Mouse (Mus musculus) spleen, adult 18-20 months (tissue): Measurements from ENCODE around the gene Gclc.
"Not testable (repeated sequence)": the region's sequence is repeated elsewhere in the genome, so short reads cannot be mapped to it uniquely, and the experiment has no call there.

ENCODE experiments used
- DNase-seq, 2 experiments: peaks; one replicate each; pipeline ENCODE4 v3.0.0; 2022; ENCODE audit warnings: mixed read lengths in 2 of 2

Gclc gene

DNA sequence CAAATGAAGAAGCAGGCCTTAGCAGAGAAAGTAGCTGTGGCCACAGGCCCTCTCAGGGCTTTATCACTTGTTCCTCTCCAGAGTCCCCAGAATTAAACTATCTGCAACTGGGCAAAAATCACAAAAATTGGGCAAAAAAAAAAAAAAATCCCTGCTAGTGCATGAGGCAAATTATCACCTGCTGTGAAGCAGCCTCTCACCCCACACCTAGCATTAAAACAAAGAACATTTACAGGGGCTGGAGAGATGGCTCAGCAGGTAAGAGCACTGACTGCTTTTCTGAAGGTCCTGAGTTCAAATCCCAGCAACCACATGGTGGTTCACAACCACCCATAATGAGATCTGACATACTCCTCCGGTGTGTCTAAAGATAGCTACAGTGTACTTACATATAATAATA lies 6.0 kb upstream of the Gclc start:
- DNase-seq, result not testable (repeated sequence)

DNA sequence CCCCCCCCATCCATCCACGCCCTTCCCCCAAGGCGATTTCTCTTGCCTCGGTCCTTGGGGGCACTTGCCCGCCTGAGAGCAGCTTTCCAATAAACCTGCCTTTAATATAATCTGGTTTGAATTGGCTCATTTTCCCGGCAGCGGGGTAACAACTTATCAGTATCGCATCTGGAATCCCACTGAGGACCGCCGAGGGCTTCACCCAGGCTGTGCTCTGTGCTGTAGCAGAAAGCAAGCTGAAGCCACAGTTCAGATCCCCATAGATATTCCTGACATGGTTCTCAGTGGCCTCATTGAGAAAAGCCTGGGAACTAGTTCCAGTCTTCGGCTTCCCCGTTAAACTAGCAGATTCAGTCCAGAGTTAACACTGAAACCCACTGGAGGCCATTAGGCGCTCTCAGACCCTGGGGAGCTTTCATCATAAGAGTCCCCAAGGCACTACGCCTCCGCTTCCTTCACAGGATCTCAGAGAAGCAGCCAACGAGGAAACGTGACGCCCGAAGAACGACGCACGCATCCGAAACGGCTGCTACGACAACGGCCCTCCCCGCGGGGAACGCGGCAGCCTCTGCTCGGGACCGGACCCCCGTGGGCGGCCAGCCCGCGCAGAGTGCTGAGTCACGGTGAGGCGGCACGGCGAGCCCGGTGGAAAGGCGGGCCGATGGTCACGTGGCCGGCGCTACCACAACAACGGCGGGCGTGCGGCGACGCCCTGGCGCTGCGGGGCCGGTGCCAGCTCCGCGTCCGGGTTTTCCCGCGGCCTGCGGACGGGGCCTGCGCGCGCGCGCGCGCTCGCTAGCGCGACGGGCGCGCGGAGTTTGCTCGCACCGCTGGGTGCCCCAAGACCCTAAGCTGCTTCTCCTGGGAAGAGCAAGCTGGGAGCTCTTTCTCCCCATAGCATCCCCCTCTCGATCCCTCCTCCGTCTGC lies 3.9 kb upstream of the Gclc start:
- peak; percentile 82 to 88 for DNase-seq

- DNase-seq, result peak; percentile 10 to 39
Observed at GRCm38 (mm10) chr9:77751091-77751521, 3.2 kb upstream of the Gclc start.

DNA sequence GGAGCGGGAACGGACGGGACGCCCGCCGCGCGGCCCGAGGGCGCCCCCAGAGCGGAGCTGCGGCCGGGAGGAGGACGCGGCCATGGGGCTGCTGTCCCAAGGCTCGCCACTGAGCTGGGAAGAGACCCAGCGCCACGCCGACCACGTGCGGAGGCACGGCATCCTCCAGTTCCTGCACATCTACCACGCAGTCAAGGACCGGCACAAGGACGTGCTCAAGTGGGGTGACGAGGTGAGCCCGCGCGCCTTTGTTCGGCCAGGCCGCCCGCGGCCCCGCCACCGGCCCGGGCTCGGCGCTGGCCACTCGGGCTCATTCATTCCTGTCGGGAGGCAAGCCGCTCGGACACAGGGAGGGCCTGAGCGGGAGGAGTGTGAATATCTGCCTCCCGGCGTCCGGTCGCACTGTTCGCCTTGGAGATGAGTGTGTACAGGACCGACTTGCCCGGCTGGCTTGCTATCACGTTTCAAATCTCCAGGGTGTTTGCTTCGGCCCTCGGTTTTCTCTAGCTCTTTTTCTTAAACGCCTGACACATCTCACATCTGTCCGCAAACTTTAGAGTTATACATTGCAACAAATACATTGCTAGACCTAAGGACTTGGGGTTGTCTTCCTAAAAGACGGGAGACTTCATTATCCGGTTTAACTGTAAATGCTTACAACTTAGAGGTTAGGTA lies 530 bp downstream of the Gclc start:
- DNase-seq, result no peak

DNA sequence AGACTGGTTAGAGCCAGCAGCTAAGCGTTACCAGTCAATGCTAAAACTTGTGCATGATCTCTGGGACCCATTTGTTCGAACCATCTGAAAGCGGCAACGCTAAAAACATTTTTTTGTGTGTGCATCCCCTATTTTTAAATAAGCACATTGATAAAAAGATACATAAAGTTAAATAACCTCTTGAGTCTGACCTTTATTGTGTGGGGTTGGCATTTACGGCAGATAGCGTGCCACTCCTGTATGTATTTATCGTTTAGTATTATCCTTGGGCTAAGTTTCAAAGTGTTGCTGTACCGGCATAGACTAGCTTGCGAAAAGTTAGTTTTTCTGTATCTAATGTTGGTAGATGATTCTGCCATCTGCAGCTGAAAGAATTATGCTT lies 1.1 kb downstream of the Gclc start:
- no peak for DNase-seq

GRCm38 (mm10) chr9:77756076-77756475 lies 1.7 kb downstream of the Gclc start:
- DNase-seq, result no peak

DNA sequence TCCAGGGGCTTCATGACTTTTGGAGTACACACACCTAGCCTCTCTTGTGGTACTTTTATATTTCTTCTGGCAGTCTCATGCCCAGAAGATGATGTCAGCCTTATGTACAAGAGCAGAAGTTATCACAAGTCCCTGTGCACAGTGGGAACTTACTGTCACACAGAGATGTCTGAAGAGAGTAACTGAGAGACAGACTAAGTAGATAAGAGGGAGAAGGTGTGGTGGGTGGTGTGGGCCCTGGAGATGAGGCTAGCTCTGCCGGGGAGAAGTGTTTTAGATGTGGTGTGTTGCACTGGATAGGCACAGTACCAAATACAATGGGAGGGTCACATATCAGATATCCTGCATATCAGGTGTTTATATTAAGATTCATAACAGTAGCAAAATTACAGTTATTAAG lies 3.0 kb downstream of the Gclc start:
- DNase-seq, result no peak

- DNase-seq, result no peak
Observed at GRCm38 (mm10) chr9:77758481-77758880, 4.1 kb downstream of the Gclc start.

- DNase-seq, result no peak
Observed at GRCm38 (mm10) chr9:77759111-77759510, 4.8 kb downstream of the Gclc start.

DNA sequence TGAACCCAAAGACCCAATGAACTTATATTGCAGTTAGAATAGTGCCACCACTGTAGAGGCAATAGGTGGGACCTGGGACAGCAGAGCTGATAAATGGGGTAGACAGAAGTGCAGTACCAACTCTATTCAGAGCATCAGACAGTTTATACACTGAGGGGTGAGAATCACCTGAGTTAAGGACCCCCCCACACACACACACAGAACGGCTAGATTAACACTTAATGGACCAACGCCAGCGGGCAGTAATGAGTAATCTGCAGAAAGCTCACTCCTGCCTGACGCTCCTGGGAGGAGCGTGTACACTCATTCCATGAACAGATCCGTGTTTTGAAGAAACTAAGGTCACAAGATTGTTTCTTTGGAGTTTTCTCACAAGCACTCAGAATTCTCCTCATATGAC lies 5.4 kb downstream of the Gclc start:
- DNase-seq, result no peak

GRCm38 (mm10) chr9:77766218-77766617 lies 11.9 kb downstream of the Gclc start:
- no peak for DNase-seq

DNA sequence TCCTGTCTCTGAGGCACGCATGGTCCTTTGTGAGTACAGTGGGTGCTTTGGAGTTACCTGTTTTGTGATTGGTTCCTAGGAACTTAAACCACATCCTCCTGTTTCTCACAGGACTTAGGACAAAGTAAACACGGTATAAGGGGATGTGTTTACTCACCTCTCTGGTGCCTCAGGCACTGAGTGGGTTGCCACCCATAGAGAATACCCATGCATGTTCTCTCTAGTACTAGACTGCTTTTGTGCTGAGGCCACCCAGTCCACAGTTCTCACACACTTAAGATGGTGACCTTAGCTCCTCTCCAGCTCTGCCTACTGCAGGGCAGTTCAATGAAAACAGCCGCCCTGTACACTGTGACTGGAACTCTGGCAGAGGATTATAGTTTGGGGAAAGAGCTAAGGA lies 12.4 kb downstream of the Gclc start:
- no peak for DNase-seq

DNA sequence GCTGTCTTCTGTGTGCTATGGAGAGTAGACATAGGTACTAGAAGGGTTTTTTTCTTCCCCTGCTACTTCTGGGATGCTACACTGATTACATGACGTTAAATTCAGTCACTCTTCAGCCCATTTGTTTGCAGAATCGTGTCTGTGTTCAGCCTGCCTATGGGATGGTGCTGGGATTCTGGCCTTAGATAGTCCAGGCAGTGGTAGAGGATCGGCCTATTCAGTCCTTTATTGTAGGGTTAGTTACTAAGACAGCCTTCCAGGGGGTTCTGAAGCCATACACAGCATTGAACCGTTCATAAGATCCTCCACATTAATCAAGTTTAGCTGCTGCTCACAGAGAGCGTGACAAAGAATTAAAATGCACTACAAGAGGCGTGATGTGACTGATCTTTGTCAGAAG lies 16.6 kb downstream of the Gclc start:
- no peak for DNase-seq

- DNase-seq, result no peak
Observed at GRCm38 (mm10) chr9:77771330-77771729, 17.0 kb downstream of the Gclc start.

DNA sequence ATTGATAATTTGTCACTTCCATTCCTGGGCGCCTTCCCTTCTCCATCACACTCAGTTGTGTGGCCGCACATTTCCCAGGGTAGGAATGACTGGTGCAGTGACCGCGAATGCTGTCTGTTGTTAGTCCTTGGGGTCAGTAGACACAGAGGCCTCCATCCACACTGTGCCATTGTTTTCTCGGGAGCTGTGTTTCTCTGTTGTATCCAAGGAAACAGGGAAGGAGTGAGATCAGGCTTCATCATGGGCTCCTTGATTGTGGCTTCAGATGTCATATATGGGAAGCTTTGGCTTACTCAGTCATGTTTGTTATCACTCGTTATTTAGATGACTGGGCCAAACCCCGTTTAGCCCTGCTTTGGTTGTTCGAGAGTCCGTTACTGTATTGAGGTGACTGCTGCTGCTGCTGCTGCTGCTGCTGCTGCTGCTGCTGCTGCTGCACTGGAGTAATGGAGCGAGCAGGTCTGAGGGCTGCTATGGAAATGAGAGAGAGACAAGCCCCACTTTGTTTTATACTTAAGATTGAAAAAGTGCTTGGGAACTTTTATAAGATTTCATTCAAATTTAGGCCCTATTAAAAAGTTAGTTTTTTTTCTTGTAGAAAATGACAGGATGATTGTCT lies 17.5 kb downstream of the Gclc start:
- no peak for DNase-seq

DNA sequence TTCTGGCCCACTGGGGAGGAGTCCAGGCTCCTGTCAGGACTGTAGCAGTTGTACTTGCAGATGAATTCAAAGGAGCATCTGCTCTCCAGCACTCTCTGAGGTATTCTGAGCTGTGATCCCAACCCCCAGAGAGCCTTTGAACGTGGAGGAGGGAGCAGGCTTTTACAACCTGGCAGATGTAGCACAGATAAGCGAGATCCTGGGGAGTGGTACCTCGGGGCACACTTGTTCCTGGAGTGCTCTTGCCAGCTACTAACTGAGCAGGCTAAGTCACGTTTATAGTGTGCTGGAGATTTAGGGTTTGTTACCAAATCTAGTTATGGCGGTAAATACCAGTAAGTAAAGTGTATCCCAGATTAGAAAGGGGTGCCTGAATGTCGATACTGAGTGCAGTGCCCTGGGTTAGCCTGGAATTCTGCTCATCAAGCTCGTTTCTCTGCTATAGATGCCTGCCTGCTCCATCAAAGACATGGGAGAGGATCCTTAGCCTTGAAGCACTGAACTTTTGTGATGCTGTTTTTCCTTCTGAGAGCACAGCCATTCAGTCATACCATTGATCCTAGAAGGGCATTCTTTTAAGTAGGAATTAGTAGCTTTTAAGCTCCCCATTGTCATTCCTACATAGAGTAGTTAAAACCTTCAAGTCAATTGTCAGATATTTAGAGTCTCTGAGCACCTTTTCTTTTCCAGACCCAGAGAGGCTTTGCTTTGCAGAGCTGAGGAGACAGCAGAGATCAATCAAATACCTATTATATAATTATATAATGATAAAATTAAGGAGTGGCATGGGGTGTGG lies 22.6 kb downstream of the Gclc start:
- no peak for DNase-seq

DNA sequence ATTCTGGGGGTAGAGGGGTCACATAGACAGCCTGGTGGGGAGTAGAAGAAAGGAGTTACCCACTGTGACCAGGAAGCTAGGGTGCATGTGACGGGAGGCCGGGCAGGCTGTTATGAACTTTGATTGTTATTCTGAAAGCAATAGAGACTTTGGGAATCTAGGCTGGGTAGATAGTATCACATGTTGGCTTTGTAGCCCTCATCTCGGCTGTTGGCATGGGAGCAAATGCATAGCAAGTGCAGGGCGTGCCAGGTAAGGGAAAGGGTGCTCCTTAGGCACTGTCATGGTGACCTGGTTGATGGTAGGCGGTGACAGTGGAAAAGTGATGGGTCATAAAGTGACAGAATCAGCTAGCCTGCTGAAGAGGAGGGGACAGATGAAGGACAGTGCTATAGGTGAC lies 23.3 kb downstream of the Gclc start:
- DNase-seq, result no peak

- DNase-seq, result no peak
Observed at GRCm38 (mm10) chr9:77779711-77780110, 25.4 kb downstream of the Gclc start.

DNA sequence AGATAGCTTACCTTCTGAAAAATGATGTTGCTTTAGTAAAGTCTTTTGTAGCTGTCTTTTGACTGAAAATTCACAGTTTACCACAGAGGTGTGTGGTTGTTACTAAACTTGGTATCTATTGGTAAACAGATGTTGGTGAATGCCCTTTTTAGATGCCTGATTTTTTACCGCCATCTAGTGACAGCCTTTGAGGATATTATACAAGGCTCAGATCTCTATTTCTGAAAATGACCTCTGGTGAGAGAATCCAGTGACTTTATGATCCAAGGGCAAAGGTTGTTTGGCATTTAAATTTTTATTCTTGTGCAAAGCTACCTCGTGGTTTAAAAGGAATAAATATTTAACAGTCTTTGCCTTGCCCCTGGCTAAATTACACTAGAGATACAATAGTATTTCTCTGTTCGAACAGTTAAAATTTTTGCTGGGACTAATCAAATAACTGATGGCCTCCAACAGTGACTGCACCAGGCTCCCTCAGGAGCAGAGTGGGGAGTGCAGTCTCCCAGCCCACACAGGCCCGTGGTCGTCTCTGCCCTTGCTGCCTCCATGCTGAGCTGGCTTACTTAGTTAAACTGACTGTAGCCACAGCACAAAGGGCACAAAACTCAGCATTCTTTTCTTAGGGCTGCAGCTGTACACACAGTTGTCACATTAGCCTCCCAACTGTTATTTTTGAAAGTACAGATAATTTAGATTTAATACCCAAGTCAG lies 27.3 kb downstream of the Gclc start:
- no peak for DNase-seq

- no peak for DNase-seq
Observed at GRCm38 (mm10) chr9:77782201-77782600, 27.9 kb downstream of the Gclc start.

DNA sequence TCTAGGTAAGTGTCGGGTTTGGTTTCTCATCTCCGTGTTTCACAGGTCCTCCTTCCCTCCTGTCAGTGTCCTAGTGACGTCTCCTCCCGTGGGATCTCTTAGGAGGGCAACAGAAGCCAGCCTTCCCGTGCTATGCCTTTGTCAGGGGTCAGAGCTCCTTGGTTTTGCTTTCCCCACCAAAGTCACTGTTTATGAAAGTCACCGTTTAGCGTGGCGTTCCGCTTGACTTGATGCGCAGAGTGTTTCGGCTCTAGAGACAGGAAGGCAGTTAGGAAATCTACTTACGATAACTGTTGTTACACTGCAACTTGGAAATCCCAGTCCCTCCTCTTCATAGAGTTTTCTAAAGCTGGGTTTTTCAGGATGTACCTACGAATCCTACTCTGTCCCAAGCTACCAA lies 28.7 kb downstream of the Gclc start:
- DNase-seq, result peak in 1 of 2 experiments; percentile 18

DNA sequence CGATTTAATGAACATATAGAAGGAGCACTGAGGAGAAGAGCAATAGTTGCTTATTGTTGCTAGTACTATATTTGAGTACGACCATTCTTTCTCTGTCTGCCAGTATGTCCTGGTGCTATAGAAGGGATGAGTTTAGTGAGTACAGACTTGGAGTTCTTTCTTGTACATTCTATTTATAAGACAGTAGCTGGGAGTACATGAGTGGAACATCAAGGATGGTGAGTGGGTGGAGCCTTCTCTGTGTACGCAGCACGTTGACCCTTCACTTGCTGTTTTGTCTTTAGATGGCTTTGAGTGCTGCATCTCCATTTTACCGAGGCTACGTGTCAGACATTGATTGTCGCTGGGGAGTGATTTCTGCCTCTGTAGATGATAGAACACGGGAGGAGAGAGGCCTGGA lies 31.1 kb downstream of the Gclc start:
- DNase-seq, result no peak
